Comparison of ENCODE assay signal across 1 mouse cellular context in the genomic region with DNA sequence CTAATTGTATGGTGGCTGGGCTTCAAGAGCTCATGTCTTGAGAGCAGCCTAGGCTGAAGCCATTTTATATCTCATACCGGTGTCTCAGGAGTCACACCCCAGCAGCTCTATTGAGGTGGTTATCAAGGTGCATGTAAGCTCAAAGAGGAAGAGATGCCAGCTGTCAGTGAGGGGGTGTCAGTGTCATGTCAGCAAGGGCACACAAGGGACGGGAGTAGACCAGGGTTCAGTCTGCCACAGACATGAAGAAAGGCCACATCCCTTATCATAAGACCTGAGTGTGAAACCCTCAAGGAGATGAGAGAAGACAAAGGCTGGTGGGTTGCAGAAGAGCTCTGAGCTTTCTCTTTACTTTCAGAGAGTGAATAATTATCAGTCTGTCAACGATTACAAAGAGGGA.
TF ChIP-seq lines count a peak whose summit lies in the region.

No protein-coding gene starts in this region.

TF ChIP-seq in CH12.LX, 34 proteins besides CTCF, POLR2A, EP300 and RAD21:
- no peak for TF ChIP-seq MEF2A (IDR thresholded peaks at IDR 0.05; ENCODE audit: borderline replicate concordance, low read depth, low read length)
- peak; percentile 18; the same call in 1 of the 2 replicates for TF ChIP-seq MYC (IDR thresholded peaks at IDR 0.05; ENCODE audit: low read depth, low read length)
- TF ChIP-seq TCF12 (IDR thresholded peaks at IDR 0.05; ENCODE audit: low read depth, low read length): 0 out of 2 replicates have a peak, but pooled peaks have one; percentile 13
TF ChIP-seq in CH12.LX: peak in this region for 2.
